Mouse (Mus musculus) heart, postnatal 0 days (tissue): ENCODE data around the gene Csrnp2. TPM values are rescaled to one million over a fixed set of nuclear protein-coding genes. Genes with fewer than 3 reads are reported as not detected.

Experiments used
- ATAC-seq: fragments of 200-750 bp; cut with Nextera tagmentation; 2 replicates; pipeline ENCODE4 v1.8.0; 2017; ENCODE audit warnings: low read depth, moderate number of reproducible peaks, moderate library complexity; ENCODE audit not compliant: insufficient read depth
- DNase-seq: peaks from one replicate; pipeline ENCODE4 v3.0.0-alpha.2; 2016; ENCODE audit warnings: low spot score
- H3K27ac ChIP-seq: fragments of 300-500 bp; sonication (generic); 2 replicates; pipeline ENCODE4 v1.5.1; 2014; ENCODE audit warnings: low read depth, mild to moderate bottlenecking
- H3K27me3 ChIP-seq: fragments of 300-500 bp; sonication (generic); 2 replicates; pipeline ENCODE4 v1.6.1; 2014; ENCODE audit warnings: low read length, mixed read lengths; ENCODE audit not compliant: control insufficient read depth, insufficient read depth
- H3K36me3 ChIP-seq: fragments of 300-500 bp; sonication (generic); replicated peaks from 2 replicates; pipeline ENCODE4 v1.6.1; 2014; ENCODE audit warnings: low read length, mixed read lengths; ENCODE audit not compliant: control insufficient read depth, insufficient read depth
- H3K4me1 ChIP-seq: fragments of 300-500 bp; sonication (generic); 2 replicates; pipeline ENCODE4 v1.6.1; 2014; ENCODE audit warnings: antibody characterized with exemption; ENCODE audit not compliant: control insufficient read depth, insufficient read depth
- H3K4me2 ChIP-seq: fragments of 300-500 bp; sonication (generic); 2 replicates; pipeline ENCODE4 v1.6.1; 2014; ENCODE audit warnings: low read depth, mild to moderate bottlenecking, low read length, moderate library complexity
- H3K4me3 ChIP-seq: fragments of 300-500 bp; sonication (generic); 2 replicates; pipeline ENCODE4 v1.5.1; 2014; ENCODE audit warnings: low read depth, low read length
- H3K9ac ChIP-seq: fragments of 300-500 bp; sonication (generic); replicated peaks from 2 replicates; pipeline ENCODE4 v1.6.1; 2014; ENCODE audit warnings: low read depth, low read length, mixed read lengths
- H3K9me3 ChIP-seq: fragments of 300-500 bp; sonication (generic); replicated peaks from 2 replicates; pipeline ENCODE4 v1.6.1; 2016; ENCODE audit warnings: low read length; ENCODE audit not compliant: control insufficient read depth
- CTCF ChIP-seq: IDR thresholded peaks from 2 replicates; pipeline ENCODE4 v1.5.1; 2016; ENCODE audit warnings: antibody characterized with exemption, control low read depth, low read depth
- EP300 ChIP-seq: IDR thresholded peaks from 2 replicates; pipeline ENCODE4 v1.6.1; 2016; ENCODE audit warnings: antibody characterized with exemption, low read depth
- WGBS: fragments of 180-500 bp; shearing (Covaris S2); extraction: QIAGEN DNeasy Blood & Tissue Kit; methylation state at CpG from one replicate; pipeline ENCODE4 v1.1.7; 2014; 5-methylcytosine and 5-hydroxymethylcytosine counted together
- polyA plus RNA-seq: library from polyadenylated mRNA; unstranded; fragments of >200 nt; fragmentation: Nextera tagmentation; extraction: Ambion mirVana; gene quantifications from 2 replicates; pipeline ENCODE4 v1.2.1, GENCODE M21; 2015
- total RNA-seq: library from RNA; depleted of rRNA; stranded (reverse); fragments of >200 nt; gene quantifications from 2 replicates; pipeline ENCODE4 v1.2.3, GENCODE M21; 2014; ENCODE audit warnings: low replicate concordance

The Csrnp2 gene
- total and polyA plus RNA-seq, 2 experiments from 2014 or later, result 5.0 to 6.0 TPM

GRCm38 (mm10) chr15:100463712-100464111 is 31.6 kb downstream of the Csrnp2 start:
- H3K9ac ChIP-seq, result no peak overlapping the region
- no peaks in the 10 kb centered on the region for H3K27me3 ChIP-seq
- no peak for DNase-seq
- 22% methylated on average over 6 of the region's 6 CpGs for WGBS
- H3K4me1 ChIP-seq, result peaks cover 4% of the 10 kb centered on the region; the same call in 1 of the 2 replicates
- no peak for ATAC-seq
- H3K36me3 ChIP-seq, result no peaks in the 10 kb centered on the region
- no peak overlapping the region for H3K27ac ChIP-seq
- H3K9me3 ChIP-seq, result no peaks in the 10 kb centered on the region
- H3K4me2 ChIP-seq, result no peak overlapping the region
- no peak overlapping the region for H3K4me3 ChIP-seq
- TF ChIP-seq CTCF (peak; percentile 62), EP300 (no peak)

- no peak overlapping the region for H3K4me2 ChIP-seq
- no peak for TF ChIP-seq EP300
- no peak for TF ChIP-seq CTCF
- 60% methylated on average over 4 of the region's 5 CpGs for WGBS
Measured at GRCm38 (mm10) chr15:100462086-100462485, 33.2 kb downstream of the Csrnp2 start.

DNA sequence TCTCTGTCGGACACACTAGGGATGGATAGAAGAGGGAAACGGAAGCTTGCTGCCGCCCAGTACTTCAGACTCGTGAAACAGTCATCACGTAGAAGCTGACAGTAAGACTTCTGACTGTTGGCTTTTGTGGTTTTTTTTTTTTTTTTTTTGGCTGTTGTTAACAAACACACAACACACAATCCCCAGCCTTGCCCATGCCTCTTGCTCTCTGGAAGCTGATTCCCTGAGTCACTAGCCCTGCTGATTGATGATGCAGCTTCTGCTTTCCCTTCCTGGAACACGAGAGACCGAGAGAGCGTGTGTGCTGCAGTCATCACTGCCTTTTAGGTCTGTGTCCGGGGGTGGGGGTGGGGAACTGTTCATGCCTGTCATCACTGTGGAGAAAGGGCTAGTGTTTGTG is 33.6 kb downstream of the Csrnp2 start:
- Histone ChIP-seq H3K4me2 (no peak overlapping the region), H3K4me3 (no peak overlapping the region), H3K27ac (no peak overlapping the region), H3K27me3 (no peaks in the 10 kb centered on the region), H3K9ac (no peak overlapping the region), H3K36me3 (no peaks in the 10 kb centered on the region), H3K4me1 (no peaks in the 10 kb centered on the region), H3K9me3 (no peaks in the 10 kb centered on the region)
- TF ChIP-seq CTCF, result no peak
- TF ChIP-seq EP300, result no peak
- ATAC-seq (no peak), DNase-seq (no peak)
- WGBS, result 48% methylated on average over 9 of the region's 9 CpGs

More at GRCm38 (mm10) chr15:100462086-100462485, 33.2 kb downstream of the Csrnp2 start:
- Histone ChIP-seq H3K27ac (no peak overlapping the region), H3K9ac (no peak overlapping the region), H3K9me3 (no peaks in the 10 kb centered on the region), H3K27me3 (no peaks in the 10 kb centered on the region), H3K36me3 (no peaks in the 10 kb centered on the region), H3K4me1 (no peaks in the 10 kb centered on the region), H3K4me3 (no peak overlapping the region)
- no peak for ATAC-seq
- no peak for DNase-seq

DNA sequence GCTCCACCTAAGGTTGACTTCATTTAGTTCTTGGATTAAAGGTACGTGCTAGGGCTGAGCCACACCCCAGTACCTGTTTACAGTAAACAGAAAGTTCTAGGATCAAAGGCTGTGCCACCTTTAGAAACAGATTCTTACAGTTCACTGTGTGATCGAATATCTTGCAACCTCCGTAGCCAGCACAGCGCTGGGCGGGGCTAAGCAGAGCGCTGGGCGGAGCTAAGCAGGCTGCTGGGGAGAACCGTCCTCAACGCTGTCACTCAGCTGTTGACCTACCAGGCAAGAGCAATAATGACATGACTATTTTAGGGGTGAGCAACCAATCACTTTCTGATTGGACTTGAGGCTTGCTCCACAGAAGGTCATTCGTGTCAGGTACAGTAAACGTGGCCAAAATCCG is 34.3 kb downstream of the Csrnp2 start:
- H3K9me3 ChIP-seq, result no peaks in the 10 kb centered on the region
- TF ChIP-seq EP300, result no peak
- TF ChIP-seq CTCF, result no peak
- WGBS, result 9% methylated on average over 12 of the region's 12 CpGs
- H3K9ac ChIP-seq, result no peak overlapping the region
- no peak overlapping the region for H3K27ac ChIP-seq
- no peaks in the 10 kb centered on the region for H3K27me3 ChIP-seq
- H3K4me2 ChIP-seq, result peak overlapping the region; percentile 32
- DNase-seq (no peak), ATAC-seq (no peak)
- H3K4me1 ChIP-seq, result no peaks in the 10 kb centered on the region
- no peaks in the 10 kb centered on the region for H3K36me3 ChIP-seq
- H3K4me3 ChIP-seq, result no peak overlapping the region

GRCm38 (mm10) chr15:100458055-100458454 is 37.2 kb downstream of the Csrnp2 start:
- no peak overlapping the region for H3K4me3 ChIP-seq
- no peaks in the 10 kb centered on the region for H3K27me3 ChIP-seq
- H3K9me3 ChIP-seq, result no peaks in the 10 kb centered on the region
- DNase-seq, result peak; percentile 46
- ATAC-seq, result peak; percentile 28; the same call in 1 of the 2 replicates
- TF ChIP-seq EP300 (no peak), CTCF (peak; percentile 61)
- H3K4me1 ChIP-seq, result no peaks in the 10 kb centered on the region
- no peak overlapping the region for H3K9ac ChIP-seq
- H3K36me3 ChIP-seq, result no peaks in the 10 kb centered on the region
- WGBS, result 32% methylated on average over 10 of the region's 10 CpGs
- H3K27ac ChIP-seq, result no peak overlapping the region
- H3K4me2 ChIP-seq, result no peak overlapping the region

GRCm38 (mm10) chr15:100457340-100457739 is 37.9 kb downstream of the Csrnp2 start:
- ATAC-seq, result peak; percentile 72
- Histone ChIP-seq H3K27me3 (no peaks in the 10 kb centered on the region), H3K36me3 (no peaks in the 10 kb centered on the region), H3K27ac (no peak overlapping the region), H3K9ac (no peak overlapping the region), H3K4me2 (peak overlapping the region; percentile 17; the same call in 1 of the 2 replicates), H3K4me3 (no peak overlapping the region), H3K4me1 (no peaks in the 10 kb centered on the region), H3K9me3 (no peaks in the 10 kb centered on the region)
- WGBS, result 3% methylated on average over 17 of the region's 17 CpGs
- TF ChIP-seq EP300, result no peak
- peak; percentile 93 for TF ChIP-seq CTCF
- DNase-seq, result peak; percentile 78
